Mouse (Mus musculus): ENCODE measurements around the gene Camk2b. TPM values are rescaled to one million over a fixed set of nuclear protein-coding genes. Genes with fewer than 3 reads are reported as not detected.
"Not testable (repeated sequence)": the region's sequence is repeated elsewhere in the genome, so short reads cannot be mapped to it uniquely, and the experiment has no call there.

The Camk2b gene
- total RNA-seq, 2 experiments from 2014 or later = 1,149 to 1,215 TPM

- Histone ChIP-seq H3K27ac (peak overlapping the region; percentile 88), H3K4me3 (no peak overlapping the region)
- TF ChIP-seq CTCF (conservative IDR thresholded peaks at IDR 0.05) = no peak
- DNase-seq (ENCODE audit: low spot score in 2 of 2) = peak; percentile 79 to 80
Measured at GRCm38 (mm10) chr11:6018218-6019010, 47.7 kb downstream of the Camk2b start.

GRCm38 (mm10) chr11:6017484-6018140, 48.5 kb downstream of the Camk2b start:
- H3K4me3 ChIP-seq = no peak overlapping the region
- peak overlapping the region; percentile 88 for H3K27ac ChIP-seq
- DNase-seq (ENCODE audit: low spot score in 2 of 2) = no peak
- no peak for TF ChIP-seq CTCF (conservative IDR thresholded peaks at IDR 0.05)

GRCm38 (mm10) chr11:6016797-6017395, 49.3 kb downstream of the Camk2b start:
- no peak for DNase-seq (ENCODE audit: low spot score in 2 of 2)
- peak overlapping the region; percentile 4; the same call in 1 of the 2 replicates for H3K4me3 ChIP-seq
- H3K27ac ChIP-seq = peak overlapping the region; percentile 88
- TF ChIP-seq CTCF (conservative IDR thresholded peaks at IDR 0.05) = no peak

GRCm38 (mm10) chr11:6016368-6016767, 49.8 kb downstream of the Camk2b start:
- no peak overlapping the region for H3K4me3 ChIP-seq
- no peak for TF ChIP-seq CTCF (conservative IDR thresholded peaks at IDR 0.05)
- H3K27ac ChIP-seq = peak overlapping the region; percentile 88
- DNase-seq (ENCODE audit: low spot score in 2 of 2) = no peak

- TF ChIP-seq CTCF (conservative IDR thresholded peaks at IDR 0.05) = no peak
- Histone ChIP-seq H3K4me3 (no peak overlapping the region), H3K27ac (peak overlapping the region; percentile 83)
- no peak for DNase-seq (ENCODE audit: low spot score in 2 of 2)
Measured at GRCm38 (mm10) chr11:6015011-6015431, 51.1 kb downstream of the Camk2b start.

GRCm38 (mm10) chr11:6013359-6013758, 52.8 kb downstream of the Camk2b start:
- Histone ChIP-seq H3K4me3 (no peak overlapping the region), H3K27ac (peak overlapping the region; percentile 83; the same call in 1 of the 2 replicates)
- TF ChIP-seq CTCF (conservative IDR thresholded peaks at IDR 0.05) = peak; percentile 66
- DNase-seq (ENCODE audit: low spot score in 2 of 2) = no peak

GRCm38 (mm10) chr11:6011879-6012278, 54.3 kb downstream of the Camk2b start:
- no peak for DNase-seq (ENCODE audit: low spot score in 2 of 2)
- no peak overlapping the region for H3K4me3 ChIP-seq
- TF ChIP-seq CTCF (conservative IDR thresholded peaks at IDR 0.05) = no peak
- H3K27ac ChIP-seq = no peak overlapping the region; the same call in 1 of the 2 replicates

GRCm38 (mm10) chr11:6010751-6011482, 55.2 kb downstream of the Camk2b start:
- H3K27ac ChIP-seq; DNase-seq (ENCODE audit: low spot score in 2 of 2); H3K4me3 ChIP-seq: not testable (repeated sequence)

GRCm38 (mm10) chr11:6007779-6008128, 58.4 kb downstream of the Camk2b start:
- not testable (repeated sequence) for DNase-seq (ENCODE audit: low spot score in 2 of 2)
- H3K27ac ChIP-seq = peak overlapping the region; percentile 23; the same call in 1 of the 2 replicates
- H3K4me3 ChIP-seq = peak overlapping the region; percentile 33; the same call in 1 of the 2 replicates

GRCm38 (mm10) chr11:6007010-6007778, 59.0 kb downstream of the Camk2b start:
- H3K4me3 ChIP-seq = peak overlapping the region; percentile 39
- H3K27ac ChIP-seq = peak overlapping the region; percentile 23; the same call in 1 of the 2 replicates
- not testable (repeated sequence) for DNase-seq (ENCODE audit: low spot score in 2 of 2)

- Histone ChIP-seq H3K27ac (peak overlapping the region; percentile 36; the same call in 1 of the 2 replicates), H3K4me3 (peak overlapping the region; percentile 39)
- DNase-seq (ENCODE audit: low spot score in 2 of 2) = not testable (repeated sequence)
Measured at GRCm38 (mm10) chr11:6006351-6007009, 59.7 kb downstream of the Camk2b start.

GRCm38 (mm10) chr11:6005374-6006043, 60.7 kb downstream of the Camk2b start:
- not testable (repeated sequence) for DNase-seq (ENCODE audit: low spot score in 2 of 2); H3K27ac ChIP-seq; H3K4me3 ChIP-seq

Data from layer of hippocampus, adult 2 months (tissue).